Mouse (Mus musculus) urinary bladder, postnatal 14 days (tissue): ENCODE measurements around the gene Gkn1.
A peak's percentile ranks its signal among the peaks of the same experiment; 100 is the strongest.

Experiments
- DNase-seq: peaks from one replicate; pipeline ENCODE4 v3.0.0; 2021; ENCODE audit warnings: low spot score

Gkn1 gene

DNA sequence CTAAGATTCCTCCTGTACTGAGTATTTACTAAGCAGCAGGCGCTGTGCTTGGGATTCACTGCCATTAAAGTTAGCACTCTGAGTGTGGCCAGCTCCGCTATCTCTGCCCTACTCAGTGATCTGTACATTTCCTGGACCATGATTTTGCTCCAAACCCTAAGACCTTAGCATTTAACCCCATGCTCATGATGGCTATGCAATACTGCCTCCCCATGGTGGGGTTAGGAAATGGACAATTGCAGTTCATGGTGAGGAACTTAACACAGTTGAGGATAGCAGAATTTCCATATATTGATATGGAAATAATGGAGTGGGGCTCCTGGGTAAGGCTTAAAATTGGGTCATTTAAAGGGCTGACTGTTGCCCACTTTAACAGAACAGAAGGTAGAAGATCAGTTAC, 27.4 kb downstream of the Gkn1 start:
- DNase-seq, result peak; percentile 48

DNA sequence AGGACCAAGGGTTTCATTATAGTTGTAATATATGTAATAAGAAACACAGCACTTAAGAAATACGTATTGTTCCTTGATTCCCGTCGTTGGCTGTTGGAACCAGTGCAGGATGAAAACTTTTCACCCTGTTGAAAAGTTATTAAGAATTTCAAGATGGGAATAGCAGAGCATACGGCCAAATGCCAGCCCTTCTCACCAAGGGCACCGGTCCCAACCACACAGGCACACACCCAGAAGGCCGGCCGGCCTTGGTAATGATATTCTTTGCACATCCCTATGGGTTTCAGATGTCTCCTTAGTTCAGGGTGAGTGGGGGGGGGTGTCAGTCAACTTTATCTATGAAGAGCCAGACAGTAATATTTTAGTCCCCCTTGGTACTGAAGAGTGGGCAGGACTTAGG, 32.1 kb downstream of the Gkn1 start:
- no peak for DNase-seq

GRCm38 (mm10) chr6:87316966-87317365, 33.8 kb downstream of the Gkn1 start:
- peak; percentile 32 for DNase-seq

GRCm38 (mm10) chr6:87312761-87313160, 38.0 kb downstream of the Gkn1 start:
- no peak for DNase-seq

DNA sequence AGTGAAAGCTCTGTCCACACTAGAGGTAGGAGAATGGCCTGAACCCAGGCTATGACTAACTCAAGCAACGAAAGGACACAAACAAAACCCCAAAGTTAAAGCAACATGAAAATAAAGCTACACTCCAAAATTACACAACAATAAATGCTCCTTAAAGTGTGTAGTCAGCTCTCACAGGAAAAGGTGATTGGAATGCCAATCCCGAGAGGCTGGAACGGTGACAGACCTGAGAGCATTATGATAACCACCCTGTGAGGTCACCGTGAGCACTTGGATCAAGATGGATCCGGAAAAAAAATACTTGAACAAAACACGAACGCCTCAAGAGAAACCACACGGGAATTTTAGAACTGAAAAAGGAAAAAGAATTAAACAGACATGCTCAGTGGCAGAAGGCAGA, 46.3 kb downstream of the Gkn1 start:
- no peak for DNase-seq

- DNase-seq, result no peak
These were observed 48.0 kb downstream of the Gkn1 start for GRCm38 (mm10) chr6:87302746-87303145.

GRCm38 (mm10) chr6:87301991-87302390, 48.8 kb downstream of the Gkn1 start:
- DNase-seq, result no peak
